Mouse (Mus musculus): Measurements from ENCODE around the gene Sema3d. TPM values are rescaled to one million over a fixed set of nuclear protein-coding genes. Genes with fewer than 3 reads are reported as not detected.
A peak's percentile ranks its signal among the peaks of the same experiment; 100 is the strongest.

Sema3d gene
- polyA plus RNA-seq (2015; fragmentation: Nextera tagmentation; extraction: Ambion mirVana) = 7.9 and 8.1 TPM in 2 replicates

DNA sequence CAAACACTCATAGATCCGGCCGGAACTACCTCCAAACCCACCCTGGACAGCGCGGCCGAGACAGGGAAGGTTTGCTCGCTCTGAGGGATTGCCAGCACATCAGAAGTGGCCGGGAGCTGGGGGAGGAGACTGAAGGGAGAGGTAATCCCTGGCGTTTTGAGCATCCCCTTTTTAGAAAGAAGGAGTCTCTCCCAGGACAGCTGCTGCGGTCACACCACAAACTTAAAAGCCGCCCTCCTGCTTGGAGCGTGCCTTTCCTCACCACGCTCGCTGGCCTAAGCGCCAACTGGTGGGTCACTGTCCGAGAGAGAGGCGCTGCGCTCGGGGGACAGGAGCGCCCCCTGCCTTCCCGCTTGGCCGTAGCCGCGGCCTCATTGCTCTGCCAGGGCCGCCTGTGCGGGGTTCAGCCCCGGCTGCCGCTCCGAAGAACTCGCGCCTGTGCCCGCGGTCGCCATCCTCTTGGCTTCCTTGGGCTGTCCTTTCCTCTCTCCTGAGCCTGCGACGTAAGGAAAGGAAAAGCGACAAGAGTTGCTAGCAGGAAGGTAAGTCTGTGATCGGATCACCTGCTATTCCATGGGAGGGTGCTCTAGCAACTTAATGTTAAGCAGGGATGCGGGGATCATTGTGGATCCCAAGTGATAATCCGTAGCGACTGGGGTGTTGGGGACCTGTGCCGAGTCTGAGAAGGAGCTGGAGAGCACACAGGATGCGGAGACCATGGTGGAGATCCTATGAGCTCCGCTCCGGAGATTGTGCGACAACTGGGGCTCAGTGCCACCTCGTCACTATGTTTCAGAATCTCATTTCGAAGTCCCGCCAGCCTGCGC is at the start of gene Sema3d:
Sema3d (plus strand) TSS at position 253 of the 827 bp plus-strand sequence.
- Histone ChIP-seq H3K9ac (ENCODE audit: low read length) (peak within 1 kb of the TSS; percentile 68), H3K9me3 (ENCODE audit: control insufficient read depth, low read length) (no peaks in the 10 kb centered on the region), H3K27ac (ENCODE audit: low read length) (no peak within 1 kb of the TSS), H3K4me2 (ENCODE audit: low read depth, low read length) (peak within 1 kb of the TSS; percentile 88), H3K4me1 (replicated peaks; ENCODE audit: control insufficient read depth, insufficient read depth, low read length) (peaks cover 8% of the 10 kb centered on the region), H3K27me3 (ENCODE audit: control insufficient read depth, insufficient read depth, low read depth, low read length) (peaks cover 10% of the 10 kb centered on the region), H3K36me3 (ENCODE audit: control insufficient read depth, insufficient read depth, low read length) (no peaks in the 10 kb centered on the region), H3K4me3 (ENCODE audit: low read length) (peak within 1 kb of the TSS; percentile 61)
- ATAC-seq (ENCODE audit: low read depth) = peak; percentile 97
- under 1% methylated on average over 49 of the region's 49 CpGs for WGBS

DNA sequence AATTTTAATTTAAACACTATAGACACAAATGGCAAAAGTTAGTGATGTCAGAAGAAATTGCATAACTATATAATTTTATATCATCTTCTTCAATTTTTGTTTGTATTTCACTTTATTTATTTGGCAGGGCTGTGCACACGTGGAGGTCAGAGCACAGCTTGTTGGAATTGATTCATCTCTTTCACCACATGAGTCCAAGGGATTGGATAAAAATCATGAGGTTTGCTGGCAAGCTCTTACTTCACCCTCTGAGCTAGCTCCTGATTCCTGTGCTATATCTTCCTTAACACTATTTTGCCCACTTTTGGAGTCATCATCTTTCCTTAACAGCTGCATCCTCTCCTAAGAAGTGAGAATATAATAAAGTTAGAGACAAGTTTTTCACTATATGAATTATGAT is 5.9 kb upstream of the Sema3d start:
- Histone ChIP-seq H3K9ac (ENCODE audit: low read length) (no peak overlapping the region), H3K27me3 (ENCODE audit: control insufficient read depth, insufficient read depth, low read depth, low read length) (no peaks in the 10 kb centered on the region), H3K4me2 (ENCODE audit: low read depth, low read length) (no peak overlapping the region), H3K27ac (ENCODE audit: low read length) (no peak overlapping the region), H3K9me3 (ENCODE audit: control insufficient read depth, low read length) (no peaks in the 10 kb centered on the region), H3K4me1 (replicated peaks; ENCODE audit: control insufficient read depth, insufficient read depth, low read length) (no peaks in the 10 kb centered on the region), H3K4me3 (ENCODE audit: low read length) (no peak overlapping the region), H3K36me3 (ENCODE audit: control insufficient read depth, insufficient read depth, low read length) (no peaks in the 10 kb centered on the region)
- ATAC-seq (ENCODE audit: low read depth) = no peak
- WGBS = 50% methylated on average over 1 of the region's 1 CpGs

DNA sequence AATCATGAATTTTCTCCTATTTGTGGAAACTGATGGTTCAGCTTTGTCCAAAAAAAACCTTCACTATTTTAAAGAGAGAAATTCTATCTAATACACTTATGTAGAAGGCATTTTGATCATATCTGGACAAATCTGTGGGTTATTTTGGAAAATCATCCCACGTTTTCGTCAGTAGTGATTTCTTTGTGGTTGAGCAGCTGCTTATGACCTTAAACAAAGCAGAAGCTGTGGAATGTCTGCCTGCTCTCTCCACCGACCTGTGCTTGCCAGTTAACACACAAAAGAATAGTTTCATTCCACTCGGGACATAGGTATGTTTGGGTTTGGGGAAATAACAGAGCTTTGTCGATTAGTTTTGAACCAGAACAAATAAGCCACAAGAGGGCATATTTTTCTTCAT is 4.3 kb upstream of the Sema3d start:
- H3K4me1 ChIP-seq (replicated peaks; ENCODE audit: control insufficient read depth, insufficient read depth, low read length) = peaks cover 4% of the 10 kb centered on the region
- no peaks in the 10 kb centered on the region for H3K27me3 ChIP-seq (ENCODE audit: control insufficient read depth, insufficient read depth, low read depth, low read length)
- 16% methylated on average over 5 of the region's 5 CpGs for WGBS
- H3K4me2 ChIP-seq (ENCODE audit: low read depth, low read length) = no peak overlapping the region
- no peak overlapping the region for H3K9ac ChIP-seq (ENCODE audit: low read length)
- no peaks in the 10 kb centered on the region for H3K9me3 ChIP-seq (ENCODE audit: control insufficient read depth, low read length)
- no peak overlapping the region for H3K4me3 ChIP-seq (ENCODE audit: low read length)
- ATAC-seq (ENCODE audit: low read depth) = no peak
- no peaks in the 10 kb centered on the region for H3K36me3 ChIP-seq (ENCODE audit: control insufficient read depth, insufficient read depth, low read length)
- H3K27ac ChIP-seq (ENCODE audit: low read length) = no peak overlapping the region

DNA sequence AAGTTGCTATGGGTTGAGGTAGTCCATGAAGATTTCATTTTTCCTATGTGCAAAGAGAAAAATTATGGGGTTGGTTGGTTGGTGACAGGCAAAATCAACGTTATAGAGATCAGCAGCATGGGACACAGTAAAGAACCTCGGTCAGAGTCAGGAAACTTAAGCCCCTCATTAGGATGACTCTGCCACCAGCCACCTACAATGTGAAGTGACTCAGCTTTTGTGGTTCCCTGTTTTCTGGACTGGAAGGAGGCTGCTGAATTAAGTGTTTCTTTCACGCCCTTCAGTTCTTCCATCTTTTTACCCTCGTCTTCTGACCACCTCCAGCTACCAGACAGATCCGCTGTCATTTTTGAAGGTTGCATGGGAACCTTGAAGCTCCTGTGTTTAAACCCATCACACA is 1.2 kb upstream of the Sema3d start:
- H3K4me1 ChIP-seq (replicated peaks; ENCODE audit: control insufficient read depth, insufficient read depth, low read length) = peaks cover 8% of the 10 kb centered on the region
- no peak overlapping the region for H3K9ac ChIP-seq (ENCODE audit: low read length)
- no peak overlapping the region for H3K4me2 ChIP-seq (ENCODE audit: low read depth, low read length)
- no peak for ATAC-seq (ENCODE audit: low read depth)
- no peaks in the 10 kb centered on the region for H3K36me3 ChIP-seq (ENCODE audit: control insufficient read depth, insufficient read depth, low read length)
- 86% methylated on average over 5 of the region's 5 CpGs for WGBS
- no peak overlapping the region for H3K27ac ChIP-seq (ENCODE audit: low read length)
- no peak overlapping the region for H3K4me3 ChIP-seq (ENCODE audit: low read length)
- H3K27me3 ChIP-seq (ENCODE audit: control insufficient read depth, insufficient read depth, low read depth, low read length) = peaks cover 10% of the 10 kb centered on the region
- no peaks in the 10 kb centered on the region for H3K9me3 ChIP-seq (ENCODE audit: control insufficient read depth, low read length)

DNA sequence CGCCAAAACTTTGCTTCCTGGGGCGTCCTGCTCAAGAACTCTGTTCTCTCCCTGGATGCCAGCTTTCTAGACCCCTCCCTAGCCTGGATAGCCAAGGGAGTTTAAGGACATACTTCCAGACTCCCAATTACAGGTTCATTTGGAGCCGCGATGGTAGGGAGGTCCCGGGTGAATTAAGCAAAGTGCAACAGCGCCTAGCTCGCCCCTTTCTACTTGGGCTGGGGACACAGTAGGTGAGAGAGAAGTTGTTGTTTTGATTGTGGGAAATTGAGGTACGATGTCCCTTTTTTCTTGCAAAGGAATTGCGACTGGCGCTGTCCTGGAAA is 738 bp downstream of the Sema3d start:
- Histone ChIP-seq H3K4me1 (replicated peaks; ENCODE audit: control insufficient read depth, insufficient read depth, low read length) (peaks cover 8% of the 10 kb centered on the region), H3K9me3 (ENCODE audit: control insufficient read depth, low read length) (no peaks in the 10 kb centered on the region), H3K4me2 (ENCODE audit: low read depth, low read length) (peak overlapping the region; percentile 88), H3K4me3 (ENCODE audit: low read length) (peak overlapping the region; percentile 61), H3K27me3 (ENCODE audit: control insufficient read depth, insufficient read depth, low read depth, low read length) (peaks cover 10% of the 10 kb centered on the region), H3K36me3 (ENCODE audit: control insufficient read depth, insufficient read depth, low read length) (no peaks in the 10 kb centered on the region), H3K9ac (ENCODE audit: low read length) (peak overlapping the region; percentile 68), H3K27ac (ENCODE audit: low read length) (no peak overlapping the region)
- WGBS = under 1% methylated on average over 10 of the region's 10 CpGs
- ATAC-seq (ENCODE audit: low read depth) = no peak; the same call in 1 of the 2 replicates

DNA sequence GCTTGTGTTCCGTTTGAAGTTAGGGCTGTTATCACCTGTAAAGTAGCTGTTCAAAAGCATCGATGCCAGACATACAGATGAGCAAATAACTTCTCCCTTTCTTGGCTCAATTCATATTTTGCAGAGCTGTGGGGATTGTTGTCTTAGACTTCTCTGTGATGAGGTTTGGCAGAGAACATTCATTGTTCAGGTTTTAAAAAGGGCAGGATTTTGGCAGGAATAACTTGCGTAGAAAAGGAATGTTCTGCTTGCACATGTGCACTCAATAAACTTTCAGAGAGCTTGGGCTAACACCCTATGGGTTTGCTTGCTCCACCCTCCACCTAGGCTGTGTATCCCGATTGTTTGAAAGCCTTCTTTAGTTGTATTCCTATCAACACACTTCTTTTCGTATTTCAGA is 9.5 kb downstream of the Sema3d start:
- 70% methylated on average over 5 of the region's 5 CpGs for WGBS
- Histone ChIP-seq H3K27me3 (ENCODE audit: control insufficient read depth, insufficient read depth, low read depth, low read length) (no peaks in the 10 kb centered on the region), H3K27ac (ENCODE audit: low read length) (no peak overlapping the region), H3K9me3 (ENCODE audit: control insufficient read depth, low read length) (no peaks in the 10 kb centered on the region), H3K9ac (ENCODE audit: low read length) (no peak overlapping the region), H3K36me3 (ENCODE audit: control insufficient read depth, insufficient read depth, low read length) (no peaks in the 10 kb centered on the region), H3K4me2 (ENCODE audit: low read depth, low read length) (no peak overlapping the region), H3K4me1 (replicated peaks; ENCODE audit: control insufficient read depth, insufficient read depth, low read length) (no peaks in the 10 kb centered on the region), H3K4me3 (ENCODE audit: low read length) (no peak overlapping the region)
- ATAC-seq (ENCODE audit: low read depth) = no peak

DNA sequence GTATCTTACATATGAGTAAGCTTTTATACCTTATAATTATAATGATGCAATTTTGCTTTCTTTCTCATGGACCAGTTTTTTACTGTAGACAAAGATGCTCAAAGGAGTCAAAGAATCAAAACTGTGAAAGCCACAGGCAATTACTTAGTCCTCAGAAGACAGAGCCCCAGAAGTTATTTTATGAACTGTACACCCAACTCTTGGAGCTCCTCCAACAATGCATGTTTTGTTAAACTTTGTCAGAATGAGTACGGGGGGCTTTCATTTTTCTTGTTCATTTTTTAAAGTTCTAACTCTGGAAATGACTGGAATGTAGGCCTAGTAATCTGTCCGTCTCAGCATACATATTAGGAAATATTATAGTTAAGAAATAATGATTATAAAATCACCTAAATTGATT is 16.1 kb downstream of the Sema3d start:
- Histone ChIP-seq H3K27me3 (ENCODE audit: control insufficient read depth, insufficient read depth, low read depth, low read length) (no peaks in the 10 kb centered on the region), H3K9me3 (ENCODE audit: control insufficient read depth, low read length) (no peaks in the 10 kb centered on the region), H3K36me3 (ENCODE audit: control insufficient read depth, insufficient read depth, low read length) (no peaks in the 10 kb centered on the region), H3K27ac (ENCODE audit: low read length) (no peak overlapping the region), H3K9ac (ENCODE audit: low read length) (no peak overlapping the region), H3K4me2 (ENCODE audit: low read depth, low read length) (no peak overlapping the region), H3K4me1 (replicated peaks; ENCODE audit: control insufficient read depth, insufficient read depth, low read length) (no peaks in the 10 kb centered on the region), H3K4me3 (ENCODE audit: low read length) (no peak overlapping the region)
- ATAC-seq (ENCODE audit: low read depth) = no peak
- 28% methylated on average over 2 of the region's 2 CpGs for WGBS

DNA sequence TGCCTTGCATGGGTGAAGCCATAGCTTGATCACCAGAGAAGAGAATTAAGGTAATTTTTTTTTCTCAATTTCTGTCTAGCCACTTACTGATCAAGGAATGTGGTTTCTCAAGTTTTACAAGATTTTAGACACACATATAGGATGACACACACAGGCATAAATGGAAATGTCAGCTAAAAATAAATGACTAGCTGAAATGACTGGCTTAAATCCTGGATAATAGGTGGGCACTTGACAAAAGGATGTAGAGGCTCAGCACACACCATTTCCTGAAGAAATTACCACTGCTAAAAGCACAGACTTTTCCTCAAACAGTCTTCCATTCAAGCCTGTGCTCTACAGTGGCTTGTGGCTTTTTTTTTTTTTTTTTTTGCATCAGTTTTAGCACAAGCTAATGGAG is 21.0 kb downstream of the Sema3d start:
- H3K27ac ChIP-seq (ENCODE audit: low read length) = no peak overlapping the region
- H3K4me3 ChIP-seq (ENCODE audit: low read length) = no peak overlapping the region
- no peaks in the 10 kb centered on the region for H3K9me3 ChIP-seq (ENCODE audit: control insufficient read depth, low read length)
- no peak for ATAC-seq (ENCODE audit: low read depth)
- H3K9ac ChIP-seq (ENCODE audit: low read length) = no peak overlapping the region
- no peaks in the 10 kb centered on the region for H3K27me3 ChIP-seq (ENCODE audit: control insufficient read depth, insufficient read depth, low read depth, low read length)
- H3K36me3 ChIP-seq (ENCODE audit: control insufficient read depth, insufficient read depth, low read length) = no peaks in the 10 kb centered on the region
- H3K4me1 ChIP-seq (replicated peaks; ENCODE audit: control insufficient read depth, insufficient read depth, low read length) = no peaks in the 10 kb centered on the region
- no peak overlapping the region for H3K4me2 ChIP-seq (ENCODE audit: low read depth, low read length)

DNA sequence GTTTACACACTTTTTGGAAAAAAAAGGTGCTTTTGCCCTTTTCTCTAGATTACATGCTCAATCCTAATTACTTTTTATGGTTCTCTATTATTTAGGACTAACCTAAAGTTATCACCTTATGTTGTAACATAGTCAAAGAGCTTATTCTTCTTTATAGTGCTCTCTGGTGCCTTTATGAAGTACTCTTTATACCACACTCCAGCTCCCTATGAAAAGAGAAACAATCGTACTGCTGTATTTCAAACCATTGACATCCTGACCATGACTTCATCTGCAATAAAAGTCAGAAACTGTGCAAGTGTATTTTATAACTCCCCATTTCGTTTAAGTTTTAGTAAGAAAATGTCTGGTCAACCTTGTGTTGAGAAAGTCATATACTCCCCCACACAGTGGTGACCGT is 29.4 kb downstream of the Sema3d start:
- Histone ChIP-seq H3K36me3 (ENCODE audit: control insufficient read depth, insufficient read depth, low read length) (no peaks in the 10 kb centered on the region), H3K9me3 (ENCODE audit: control insufficient read depth, low read length) (no peaks in the 10 kb centered on the region), H3K9ac (ENCODE audit: low read length) (no peak overlapping the region), H3K4me2 (ENCODE audit: low read depth, low read length) (no peak overlapping the region), H3K4me1 (replicated peaks; ENCODE audit: control insufficient read depth, insufficient read depth, low read length) (no peaks in the 10 kb centered on the region; the same call in 1 of the 2 replicates), H3K27ac (ENCODE audit: low read length) (no peak overlapping the region), H3K4me3 (ENCODE audit: low read length) (no peak overlapping the region), H3K27me3 (ENCODE audit: control insufficient read depth, insufficient read depth, low read depth, low read length) (no peaks in the 10 kb centered on the region)
- WGBS = 53% methylated on average over 3 of the region's 3 CpGs
- ATAC-seq (ENCODE audit: low read depth) = no peak

All from lung, embryonic 16.5 days (tissue).